Mouse (Mus musculus) intestine, embryonic 15.5 days (tissue): ENCODE measurements at regions not wholly inside any gene's neighbourhood (a gene's known extent, or its start where the extent isn't known, plus 50 kb on each side); places are given as distances from the start of the nearest gene placed in this dataset.
A peak's percentile ranks its signal among the peaks of the same experiment; 100 is the strongest.
"Not testable (repeated sequence)": the region's sequence is repeated elsewhere in the genome, so short reads cannot be mapped to it uniquely, and the experiment has no call there.

ENCODE experiments used
- ATAC-seq: fragments of 200-750 bp; cut with Nextera tagmentation; 2 replicates; pipeline ENCODE4 v1.8.0; 2017; ENCODE audit warnings: moderate TSS enrichment, moderate library complexity
- H3K27ac ChIP-seq: fragments of 300-500 bp; sonication (generic); 2 replicates; pipeline ENCODE4 v1.5.1; 2015; ENCODE audit warnings: mild to moderate bottlenecking, inconsistent platforms
- H3K27me3 ChIP-seq: fragments of 300-500 bp; sonication (generic); replicated peaks from 2 replicates; pipeline ENCODE4 v1.6.1; 2015; ENCODE audit warnings: inconsistent platforms
- H3K36me3 ChIP-seq: fragments of 300-500 bp; sonication (generic); 2 replicates; pipeline ENCODE4 v1.6.1; 2015; ENCODE audit warnings: inconsistent platforms
- H3K4me1 ChIP-seq: fragments of 300-500 bp; sonication (generic); replicated peaks from 2 replicates; pipeline ENCODE4 v1.6.1; 2015; ENCODE audit warnings: inconsistent platforms
- H3K4me2 ChIP-seq: fragments of 300-500 bp; sonication (generic); replicated peaks from 2 replicates; pipeline ENCODE4 v1.6.1; 2015; ENCODE audit warnings: mild to moderate bottlenecking, inconsistent platforms
- H3K4me3 ChIP-seq: fragments of 300-500 bp; sonication (generic); replicated peaks from 2 replicates; pipeline ENCODE4 v1.5.1; 2015; ENCODE audit warnings: inconsistent platforms
- H3K9ac ChIP-seq: fragments of 300-500 bp; sonication (generic); 2 replicates; pipeline ENCODE4 v1.6.1; 2015; ENCODE audit warnings: inconsistent platforms
- H3K9me3 ChIP-seq: fragments of 300-500 bp; sonication (generic); 2 replicates; pipeline ENCODE4 v1.6.1; 2016; ENCODE audit warnings: inconsistent platforms
- WGBS: fragments of 180-500 bp; shearing (Covaris S2); methylation state at CpG from one replicate; pipeline ENCODE4 v1.1.7; 2015; 5-methylcytosine and 5-hydroxymethylcytosine counted together

GRCm38 (mm10) chr14:17046808-17047207, 227.9 kb upstream of the Rarb start:
- no peak for ATAC-seq
- no peak overlapping the region for H3K4me3 ChIP-seq
- H3K9me3 ChIP-seq: no peaks in the 10 kb centered on the region
- H3K4me1 ChIP-seq: no peaks in the 10 kb centered on the region
- no peaks in the 10 kb centered on the region for H3K27me3 ChIP-seq
- no peak overlapping the region for H3K27ac ChIP-seq
- H3K9ac ChIP-seq: no peak overlapping the region
- H3K4me2 ChIP-seq: no peak overlapping the region
- H3K36me3 ChIP-seq: no peaks in the 10 kb centered on the region
- WGBS: 60% methylated on average over 2 of the region's 2 CpGs

- no peaks in the 10 kb centered on the region for H3K36me3 ChIP-seq
- no peak overlapping the region for H3K27ac ChIP-seq
- H3K4me1 ChIP-seq: no peaks in the 10 kb centered on the region
- 90% methylated on average over 8 of the region's 8 CpGs for WGBS
- no peak overlapping the region for H3K4me3 ChIP-seq
- no peaks in the 10 kb centered on the region for H3K27me3 ChIP-seq
- H3K9ac ChIP-seq: no peak overlapping the region
- no peaks in the 10 kb centered on the region for H3K9me3 ChIP-seq
- ATAC-seq: no peak
- H3K4me2 ChIP-seq: no peak overlapping the region
These were observed 226.6 kb upstream of the Rarb start for GRCm38 (mm10) chr14:17045426-17046132.

- H3K27me3 ChIP-seq: no peaks in the 10 kb centered on the region
- H3K4me3 ChIP-seq: no peak overlapping the region
- peak; percentile 53; the same call in 1 of the 2 replicates for ATAC-seq
- H3K27ac ChIP-seq: no peak overlapping the region
- H3K36me3 ChIP-seq: no peaks in the 10 kb centered on the region
- H3K4me1 ChIP-seq: no peaks in the 10 kb centered on the region
- no peaks in the 10 kb centered on the region for H3K9me3 ChIP-seq
- WGBS: 62% methylated on average over 4 of the region's 4 CpGs
- H3K9ac ChIP-seq: no peak overlapping the region
- H3K4me2 ChIP-seq: no peak overlapping the region
These were observed 201.8 kb upstream of the Rarb start for GRCm38 (mm10) chr14:17020603-17021356.

- Histone ChIP-seq H3K4me2 (no peak overlapping the region), H3K27me3 (no peaks in the 10 kb centered on the region), H3K4me3 (no peak overlapping the region), H3K9ac (no peak overlapping the region), H3K27ac (no peak overlapping the region), H3K9me3 (no peaks in the 10 kb centered on the region), H3K4me1 (no peaks in the 10 kb centered on the region), H3K36me3 (no peaks in the 10 kb centered on the region)
- 90% methylated on average over 1 of the region's 1 CpGs for WGBS
- ATAC-seq: no peak
These were observed 194.0 kb upstream of the Rarb start for GRCm38 (mm10) chr14:17012931-17013330.

DNA sequence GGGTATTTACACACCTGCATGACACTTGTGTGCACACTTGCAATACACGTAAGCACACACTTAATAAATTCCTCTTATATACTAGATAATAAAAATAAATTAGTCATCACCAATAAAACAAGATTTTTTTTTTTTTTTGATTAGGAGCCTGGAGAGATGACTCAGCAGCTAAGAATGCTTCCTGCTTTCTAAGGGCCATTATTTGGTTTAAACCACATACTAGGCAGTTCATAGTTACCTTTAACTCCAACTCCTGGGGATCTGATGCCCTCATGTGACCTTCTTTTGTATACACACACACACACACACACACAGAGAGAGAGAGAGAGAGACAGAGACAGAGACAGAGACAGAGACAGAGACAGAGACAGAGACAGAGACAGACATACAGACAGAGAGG, 193.2 kb upstream of the Rarb start:
- Histone ChIP-seq H3K4me3 (no peak overlapping the region), H3K27ac (no peak overlapping the region), H3K4me2 (no peak overlapping the region), H3K4me1 (no peaks in the 10 kb centered on the region), H3K9me3 (no peaks in the 10 kb centered on the region), H3K9ac (no peak overlapping the region), H3K27me3 (no peaks in the 10 kb centered on the region), H3K36me3 (no peaks in the 10 kb centered on the region)
- ATAC-seq: no peak
- WGBS: 68% methylated on average over 1 of the region's 1 CpGs

DNA sequence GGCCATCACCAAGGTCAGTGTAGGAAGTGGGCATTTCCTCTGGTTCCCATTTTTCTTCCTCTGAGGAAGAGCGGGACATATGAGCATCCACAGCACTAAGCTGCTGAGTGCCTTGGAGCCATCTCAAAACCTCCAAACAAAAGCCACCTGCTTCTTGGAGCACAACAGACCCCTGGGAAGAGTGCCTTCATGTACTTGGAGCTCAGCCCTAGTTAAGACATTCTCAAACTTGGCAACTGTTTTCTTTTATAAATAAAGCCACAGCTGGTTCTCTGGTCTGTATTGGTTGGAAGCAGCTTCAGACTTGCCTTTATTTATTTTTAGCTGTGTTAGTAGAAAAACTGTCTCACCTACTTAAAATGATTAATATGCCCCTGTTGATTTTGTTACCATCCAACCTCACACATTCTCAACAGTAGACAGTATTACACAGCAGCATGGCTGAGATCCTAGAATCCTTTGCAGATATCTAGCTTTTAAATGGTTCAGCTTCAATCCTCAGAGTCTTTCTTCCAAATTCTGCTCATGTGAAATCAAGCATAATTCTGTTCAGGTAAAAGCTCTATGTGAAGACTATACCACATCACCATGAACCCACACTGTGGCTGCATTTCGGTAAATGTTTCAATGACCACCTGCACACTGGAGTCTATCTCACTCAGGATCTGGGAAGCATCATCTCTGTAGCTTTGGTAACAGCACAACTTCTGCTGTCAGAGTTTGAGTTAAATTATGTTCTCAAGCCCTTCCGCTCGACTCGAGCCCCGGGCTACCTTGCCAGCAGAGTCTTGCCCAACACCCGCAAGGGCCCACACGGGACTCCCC, 186.4 kb upstream of the Rarb start:
- Histone ChIP-seq H3K4me2 (no peak overlapping the region), H3K9ac (no peak overlapping the region), H3K27ac (no peak overlapping the region), H3K27me3 (no peaks in the 10 kb centered on the region), H3K4me3 (no peak overlapping the region), H3K9me3 (no peaks in the 10 kb centered on the region), H3K36me3 (no peaks in the 10 kb centered on the region), H3K4me1 (peaks cover 3% of the 10 kb centered on the region; the same call in 1 of the 2 replicates)
- WGBS: 51% methylated on average over 8 of the region's 8 CpGs
- ATAC-seq: peak; percentile 86

DNA sequence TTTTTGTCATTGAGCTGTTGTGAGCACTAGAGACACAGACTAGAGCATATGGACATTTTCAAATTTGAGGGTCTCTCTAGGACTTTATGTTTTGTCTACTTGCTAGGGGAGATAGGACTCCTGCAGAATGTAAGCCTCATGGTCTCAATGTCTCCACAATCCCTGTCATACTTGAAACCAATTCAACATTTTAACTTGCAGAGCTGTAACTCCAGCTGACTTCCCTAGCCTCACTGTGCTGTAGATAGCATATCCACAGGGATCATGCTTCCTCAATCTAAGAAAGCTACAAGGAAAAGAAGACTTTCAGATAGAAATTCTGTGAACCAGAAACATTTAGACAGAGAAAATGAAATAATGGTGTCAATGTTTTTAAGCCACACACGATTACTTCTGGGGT, 185.8 kb upstream of the Rarb start:
- Histone ChIP-seq H3K9ac (no peak overlapping the region), H3K4me1 (peaks cover 3% of the 10 kb centered on the region; the same call in 1 of the 2 replicates), H3K36me3 (no peaks in the 10 kb centered on the region), H3K27me3 (no peaks in the 10 kb centered on the region), H3K4me3 (no peak overlapping the region), H3K27ac (no peak overlapping the region), H3K9me3 (no peaks in the 10 kb centered on the region), H3K4me2 (no peak overlapping the region)
- ATAC-seq: no peak
- 43% methylated on average over 1 of the region's 1 CpGs for WGBS

DNA sequence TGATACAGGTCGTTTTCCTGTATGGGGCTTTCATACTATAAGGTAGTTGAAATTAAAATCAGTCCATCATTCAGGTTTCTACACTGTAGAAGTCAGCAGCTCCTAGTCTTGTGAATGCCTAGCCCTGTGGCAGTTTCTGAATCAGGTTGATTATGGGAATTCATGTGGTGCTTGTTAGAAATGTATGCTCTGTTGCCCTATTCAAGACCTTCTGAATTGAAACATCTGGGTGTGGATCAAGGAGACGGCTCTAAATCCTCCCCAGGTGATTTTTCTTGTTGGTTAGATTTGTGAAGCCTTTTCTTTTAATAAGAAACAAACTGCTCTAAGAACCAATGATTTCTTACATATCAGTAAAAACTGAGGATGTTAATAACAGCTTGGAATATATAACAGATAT, 177.8 kb upstream of the Rarb start:
- no peaks in the 10 kb centered on the region for H3K4me1 ChIP-seq
- no peaks in the 10 kb centered on the region for H3K9me3 ChIP-seq
- no peak overlapping the region for H3K4me2 ChIP-seq
- H3K27me3 ChIP-seq: no peaks in the 10 kb centered on the region
- no peak overlapping the region for H3K9ac ChIP-seq
- no peaks in the 10 kb centered on the region for H3K36me3 ChIP-seq
- no peak overlapping the region for H3K27ac ChIP-seq
- no peak for ATAC-seq
- WGBS: 79% methylated on average over 2 of the region's 2 CpGs
- H3K4me3 ChIP-seq: no peak overlapping the region

DNA sequence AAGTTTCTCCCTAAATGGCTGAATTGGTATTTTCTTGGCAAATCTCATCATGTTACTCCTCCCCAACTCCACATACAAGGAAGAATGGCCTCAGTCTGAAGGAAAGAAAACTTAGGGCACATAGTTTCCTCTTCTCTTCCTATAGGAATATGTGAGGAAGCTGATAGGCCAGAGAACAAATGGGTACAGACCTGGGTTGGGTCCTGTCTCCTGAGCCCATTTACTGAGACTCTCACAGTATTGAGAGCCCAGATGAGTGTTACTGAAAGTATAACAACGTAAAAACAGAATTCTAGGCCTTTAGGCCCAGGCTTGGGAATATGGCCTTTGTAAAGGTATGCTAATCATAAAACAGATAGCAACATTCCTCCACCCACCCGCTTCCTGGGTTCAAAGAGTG, 152.0 kb upstream of the Rarb start:
- not testable (repeated sequence) for H3K27ac ChIP-seq, H3K36me3 ChIP-seq, H3K4me3 ChIP-seq, H3K4me2 ChIP-seq, ATAC-seq, H3K9ac ChIP-seq, H3K27me3 ChIP-seq, H3K4me1 ChIP-seq, H3K9me3 ChIP-seq
- 84% methylated on average over 2 of the region's 2 CpGs for WGBS

DNA sequence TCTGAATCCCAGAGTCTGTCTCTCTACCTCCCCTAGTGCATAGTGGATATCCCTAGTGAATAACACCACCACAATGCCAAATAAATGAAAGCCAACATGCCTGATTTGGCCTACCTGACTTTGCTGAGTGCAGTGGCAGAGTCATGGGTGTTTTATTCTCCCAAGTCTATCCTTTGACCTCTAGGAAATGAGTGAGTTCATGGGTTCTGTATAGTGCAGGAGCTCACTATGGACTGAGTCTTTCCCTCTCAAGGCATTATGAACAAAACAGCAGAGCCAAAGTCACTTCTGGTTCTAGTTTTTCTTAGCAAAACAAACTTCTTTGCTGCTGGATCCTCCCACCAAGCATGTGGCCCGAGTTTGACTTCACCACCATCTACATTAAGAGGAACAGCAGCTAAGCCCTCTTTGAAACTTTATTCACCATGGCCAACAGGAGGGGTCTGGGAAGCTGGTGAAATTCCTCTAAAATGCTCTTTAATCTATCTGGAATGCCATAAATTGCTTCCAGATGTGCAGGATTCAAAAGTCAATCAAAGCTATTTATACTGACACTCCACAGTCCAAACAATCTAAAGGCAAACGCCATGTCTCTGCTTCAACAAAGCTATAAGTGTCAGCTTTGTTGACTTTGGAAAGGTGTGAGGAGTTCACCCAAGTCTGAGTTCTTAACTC, 145.9 kb upstream of the Rarb start:
- no peak overlapping the region for H3K27ac ChIP-seq

DNA sequence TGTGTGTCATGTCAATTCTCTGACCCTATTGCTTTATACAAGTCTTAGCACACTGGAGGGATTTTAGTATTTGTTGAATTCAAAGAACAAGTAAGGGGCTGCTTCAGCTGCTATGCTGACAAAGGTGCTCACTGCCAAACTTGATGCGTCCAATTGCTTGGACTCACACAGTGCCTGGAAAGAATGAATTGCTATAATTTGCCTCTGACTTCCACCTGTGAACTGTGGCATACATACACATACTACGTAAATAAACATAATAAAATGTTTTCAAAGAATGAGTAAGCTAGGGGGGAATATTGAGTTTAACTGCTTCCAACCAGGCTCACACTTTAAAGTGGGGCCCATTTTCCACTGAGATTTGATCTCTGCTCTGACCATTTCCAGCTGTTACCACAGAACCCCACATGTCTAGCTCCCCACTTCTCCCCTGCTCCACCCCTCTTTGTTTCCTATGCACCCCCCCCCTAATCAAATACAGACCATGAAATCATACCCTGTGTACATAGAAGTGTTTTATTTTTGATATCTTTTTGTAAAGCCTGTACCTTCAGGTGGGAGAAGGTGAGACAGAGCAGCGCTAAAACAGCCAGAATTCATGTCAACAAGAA, 143.4 kb upstream of the Rarb start:
- H3K36me3 ChIP-seq: no peaks in the 10 kb centered on the region
- H3K9me3 ChIP-seq: no peaks in the 10 kb centered on the region
- H3K27ac ChIP-seq: no peak overlapping the region
- WGBS: 79% methylated on average over 3 of the region's 3 CpGs
- H3K9ac ChIP-seq: no peak overlapping the region
- no peaks in the 10 kb centered on the region for H3K27me3 ChIP-seq
- no peak overlapping the region for H3K4me3 ChIP-seq
- no peak for ATAC-seq
- no peaks in the 10 kb centered on the region for H3K4me1 ChIP-seq
- H3K4me2 ChIP-seq: no peak overlapping the region

More for the DNA sequence above, 145.9 kb upstream of the Rarb start:
- Histone ChIP-seq H3K4me2 (no peak overlapping the region), H3K27me3 (no peaks in the 10 kb centered on the region), H3K9ac (no peak overlapping the region), H3K36me3 (no peaks in the 10 kb centered on the region), H3K9me3 (no peaks in the 10 kb centered on the region), H3K4me1 (no peaks in the 10 kb centered on the region), H3K4me3 (no peak overlapping the region)
- WGBS: 21% methylated on average over 2 of the region's 2 CpGs
- ATAC-seq: no peak

DNA sequence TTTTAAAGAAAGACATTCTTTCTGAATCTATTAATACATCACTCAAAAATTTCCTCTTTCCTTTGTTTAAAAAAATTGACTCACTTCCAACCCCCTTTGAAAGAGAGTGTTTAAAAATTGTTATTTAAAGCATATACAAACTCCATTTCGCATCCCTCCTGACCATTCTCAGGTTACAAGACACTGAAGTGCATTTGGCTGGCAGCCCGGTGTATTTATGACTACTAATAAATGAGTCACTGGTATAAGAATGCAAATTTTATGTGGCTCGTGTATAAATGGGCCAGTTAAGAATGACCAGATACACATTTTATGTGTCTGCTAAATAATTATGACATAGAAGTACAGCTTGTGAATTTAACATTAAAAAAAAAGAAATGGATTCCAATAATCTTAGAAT, 138.8 kb upstream of the Rarb start:
- ATAC-seq: peak; percentile 90
- Histone ChIP-seq H3K36me3 (no peaks in the 10 kb centered on the region), H3K4me3 (no peak overlapping the region), H3K9ac (no peak overlapping the region), H3K9me3 (no peaks in the 10 kb centered on the region), H3K4me2 (no peak overlapping the region), H3K4me1 (no peaks in the 10 kb centered on the region), H3K27ac (no peak overlapping the region), H3K27me3 (peaks cover 3% of the 10 kb centered on the region; the same call in 1 of the 2 replicates)
- WGBS: 8% methylated on average over 3 of the region's 3 CpGs
